Mouse (Mus musculus): ENCODE data around the gene Gm17349. TPM values are rescaled to one million over a fixed set of nuclear protein-coding genes. Genes with fewer than 3 reads are reported as not detected.
"Not testable (repeated sequence)": the region's sequence is repeated elsewhere in the genome, so short reads cannot be mapped to it uniquely, and the experiment has no call there.

Gene Gm17349
- polyA plus RNA-seq, 1 experiment from 2014 or later, result not detected

DNA sequence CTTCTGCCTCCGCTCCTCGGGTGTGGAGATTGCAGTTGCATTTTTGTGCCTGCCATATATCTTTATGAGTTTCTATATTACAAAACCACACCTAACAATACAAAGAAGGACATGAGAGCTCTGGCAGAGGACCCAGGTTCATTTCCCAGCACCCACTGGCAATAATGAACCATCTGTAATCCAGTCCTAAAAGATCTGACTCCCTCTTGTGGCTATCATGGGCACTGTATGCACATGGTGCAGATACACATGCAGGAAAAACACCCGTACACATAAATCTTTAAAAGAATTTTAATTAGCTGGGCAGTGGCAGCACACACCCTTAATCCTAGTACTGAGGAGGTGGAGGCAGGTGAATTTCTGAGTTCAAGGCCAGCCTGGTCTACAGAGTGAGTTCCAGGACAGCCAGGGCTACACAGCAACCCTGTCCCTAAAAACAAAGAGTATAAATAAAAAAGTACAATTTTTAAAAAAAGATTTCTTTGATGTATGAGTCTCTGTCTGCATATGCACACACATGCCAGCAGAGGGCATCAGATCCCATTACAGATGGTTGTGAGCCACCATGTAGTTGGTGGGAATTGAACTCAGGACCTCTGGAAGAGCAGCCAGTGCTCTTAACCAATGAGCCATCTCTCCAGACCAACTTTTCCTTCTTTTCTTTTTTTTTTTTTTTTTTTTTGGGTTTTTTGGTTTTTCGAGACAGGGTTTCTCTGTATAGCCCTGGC is 23.9 kb upstream of the Gm17349 start:
- H3K36me3 ChIP-seq (ENCODE audit: control insufficient read depth, insufficient read depth, low read length), result peaks cover 56% of the 10 kb centered on the region
- WGBS, result 93% methylated on average over 3 of the region's 4 CpGs

DNA sequence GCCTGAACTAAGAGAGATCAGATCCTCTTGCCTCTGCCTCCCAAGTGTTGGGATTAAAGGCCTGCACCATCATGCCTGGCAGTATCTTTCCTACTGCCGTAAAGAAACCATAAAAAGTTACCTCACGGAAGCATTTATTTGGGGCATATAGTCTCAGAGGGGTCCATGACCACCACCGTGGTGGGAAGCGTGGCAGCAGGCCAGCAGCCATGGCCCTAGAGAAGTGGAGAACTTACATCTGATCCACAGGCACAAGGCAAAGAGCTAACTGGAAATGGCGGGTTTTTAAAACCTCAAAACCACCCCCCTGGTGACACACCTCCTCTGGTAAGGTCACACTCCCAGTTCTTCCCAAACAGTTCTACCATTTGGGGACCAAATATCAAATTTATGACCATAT is 22.9 kb upstream of the Gm17349 start:
- ATAC-seq (ENCODE audit: low read depth) (no peak), DNase-seq (ENCODE audit: low spot score) (no peak)
- Histone ChIP-seq H3K27ac (replicated peaks; ENCODE audit: low read depth, low read length) (no peak overlapping the region), H3K9me3 (ENCODE audit: control insufficient read depth, low read length) (0 out of 2 replicates have a peak, but pooled peaks cover 6% of the 10 kb centered on the region), H3K9ac (ENCODE audit: low read depth, low read length) (no peak overlapping the region), H3K36me3 (ENCODE audit: control insufficient read depth, insufficient read depth, low read length) (peaks cover 48% of the 10 kb centered on the region), H3K4me1 (ENCODE audit: control insufficient read depth, insufficient read depth, low read length) (peaks cover 11% of the 10 kb centered on the region), H3K4me2 (ENCODE audit: low read depth, low read length) (no peak overlapping the region), H3K4me3 (ENCODE audit: low read depth, low read length) (no peak overlapping the region), H3K27me3 (replicated peaks; ENCODE audit: control insufficient read depth, insufficient read depth, low read length) (no peaks in the 10 kb centered on the region)
- WGBS, result 95% methylated on average over 5 of the region's 5 CpGs

More for the DNA sequence above, 23.9 kb upstream of the Gm17349 start:
- Histone ChIP-seq H3K4me1 (ENCODE audit: control insufficient read depth, insufficient read depth, low read length) (peaks cover 4% of the 10 kb centered on the region), H3K9ac (ENCODE audit: low read depth, low read length) (no peak overlapping the region), H3K4me3 (ENCODE audit: low read depth, low read length) (no peak overlapping the region), H3K27me3 (replicated peaks; ENCODE audit: control insufficient read depth, insufficient read depth, low read length) (no peaks in the 10 kb centered on the region), H3K4me2 (ENCODE audit: low read depth, low read length) (no peak overlapping the region), H3K27ac (replicated peaks; ENCODE audit: low read depth, low read length) (no peak overlapping the region), H3K9me3 (ENCODE audit: control insufficient read depth, low read length) (0 out of 2 replicates have a peak, but pooled peaks cover 6% of the 10 kb centered on the region)
- no peak for ATAC-seq (ENCODE audit: low read depth)
- no peak for DNase-seq (ENCODE audit: low spot score)

DNA sequence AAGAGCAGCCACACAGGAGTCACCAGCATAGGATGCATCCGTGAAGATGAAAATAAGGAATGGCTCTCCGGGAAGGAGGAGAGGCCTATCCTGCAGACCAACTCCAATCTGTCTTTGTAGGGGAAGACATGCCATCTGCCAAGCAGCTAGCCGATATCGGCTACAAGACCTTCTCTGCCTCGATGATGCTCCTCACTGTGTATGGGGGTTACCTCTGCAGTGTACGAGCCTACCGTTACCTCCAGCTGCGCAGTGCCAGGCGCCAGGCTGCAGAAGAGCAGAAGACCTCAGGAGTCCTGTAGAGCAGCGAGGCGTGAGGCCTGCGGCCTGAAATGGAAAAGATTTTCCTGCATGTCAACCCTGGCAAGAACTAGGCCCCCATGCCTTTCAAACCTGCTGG is 22.2 kb upstream of the Gm17349 start:
- Histone ChIP-seq H3K9ac (ENCODE audit: low read depth, low read length) (no peak overlapping the region), H3K4me2 (ENCODE audit: low read depth, low read length) (no peak overlapping the region), H3K4me1 (ENCODE audit: control insufficient read depth, insufficient read depth, low read length) (peaks cover 12% of the 10 kb centered on the region), H3K4me3 (ENCODE audit: low read depth, low read length) (no peak overlapping the region), H3K36me3 (ENCODE audit: control insufficient read depth, insufficient read depth, low read length) (peaks cover 41% of the 10 kb centered on the region), H3K27me3 (replicated peaks; ENCODE audit: control insufficient read depth, insufficient read depth, low read length) (no peaks in the 10 kb centered on the region), H3K27ac (replicated peaks; ENCODE audit: low read depth, low read length) (no peak overlapping the region), H3K9me3 (ENCODE audit: control insufficient read depth, low read length) (0 out of 2 replicates have a peak, but pooled peaks cover 6% of the 10 kb centered on the region)
- ATAC-seq (ENCODE audit: low read depth), result no peak
- DNase-seq (ENCODE audit: low spot score), result no peak
- 96% methylated on average over 12 of the region's 12 CpGs for WGBS

DNA sequence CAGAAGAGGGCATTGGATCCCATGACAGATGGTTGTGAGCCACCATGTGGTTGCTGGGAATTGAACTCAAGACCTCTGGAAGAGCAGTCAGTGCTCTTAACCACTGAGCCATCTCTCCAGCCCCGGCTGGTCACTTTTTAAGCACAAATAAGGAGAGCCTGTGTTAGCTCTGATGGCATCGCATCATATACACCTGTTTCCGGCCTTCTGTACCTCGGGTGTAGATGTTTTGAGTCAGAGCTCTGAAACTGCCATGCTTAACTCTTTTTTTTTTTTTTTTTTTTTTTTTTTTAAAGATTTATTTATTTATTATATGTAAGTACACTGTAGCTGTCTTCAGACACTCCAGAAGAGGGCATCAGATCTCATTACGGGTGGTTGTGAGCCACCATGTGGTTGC is 21.7 kb upstream of the Gm17349 start:
- H3K9me3 ChIP-seq (ENCODE audit: control insufficient read depth, low read length); H3K27ac ChIP-seq (replicated peaks; ENCODE audit: low read depth, low read length); DNase-seq (ENCODE audit: low spot score); H3K4me2 ChIP-seq (ENCODE audit: low read depth, low read length); H3K9ac ChIP-seq (ENCODE audit: low read depth, low read length); H3K27me3 ChIP-seq (replicated peaks; ENCODE audit: control insufficient read depth, insufficient read depth, low read length); H3K4me3 ChIP-seq (ENCODE audit: low read depth, low read length); ATAC-seq (ENCODE audit: low read depth): not testable (repeated sequence)
- H3K36me3 ChIP-seq (ENCODE audit: control insufficient read depth, insufficient read depth, low read length), result peaks cover 37% of the 10 kb centered on the region
- peaks cover 12% of the 10 kb centered on the region for H3K4me1 ChIP-seq (ENCODE audit: control insufficient read depth, insufficient read depth, low read length)
- 93% methylated on average over 4 of the region's 5 CpGs for WGBS

DNA sequence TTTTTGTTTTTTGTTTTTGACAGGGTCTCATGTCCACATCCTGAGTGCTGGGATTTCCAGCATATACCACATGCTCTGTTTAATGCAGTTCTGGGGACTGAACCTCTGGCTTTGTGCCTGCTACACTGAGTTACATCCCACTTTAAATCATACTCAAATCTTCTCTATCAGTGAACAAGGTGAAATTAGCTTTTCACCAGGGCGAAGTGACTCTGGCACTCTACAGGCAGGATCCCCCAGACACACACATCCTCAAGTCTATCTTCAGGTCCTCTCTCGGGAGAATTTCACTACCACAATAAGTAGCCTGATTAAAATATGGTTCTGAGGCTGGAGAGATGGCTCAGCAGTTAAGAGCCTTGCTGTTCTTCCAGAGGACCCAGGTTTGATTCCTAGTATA is 21.3 kb upstream of the Gm17349 start:
- Histone ChIP-seq H3K4me1 (ENCODE audit: control insufficient read depth, insufficient read depth, low read length) (peaks cover 12% of the 10 kb centered on the region), H3K36me3 (ENCODE audit: control insufficient read depth, insufficient read depth, low read length) (peaks cover 32% of the 10 kb centered on the region), H3K27me3 (replicated peaks; ENCODE audit: control insufficient read depth, insufficient read depth, low read length) (no peaks in the 10 kb centered on the region), H3K4me2 (ENCODE audit: low read depth, low read length) (peak overlapping the region; percentile 74), H3K27ac (replicated peaks; ENCODE audit: low read depth, low read length) (no peak overlapping the region), H3K4me3 (ENCODE audit: low read depth, low read length) (peak overlapping the region; percentile 98), H3K9me3 (ENCODE audit: control insufficient read depth, low read length) (0 out of 2 replicates have a peak, but pooled peaks cover 6% of the 10 kb centered on the region), H3K9ac (ENCODE audit: low read depth, low read length) (peak overlapping the region; percentile 95)
- 80% methylated on average over 2 of the region's 2 CpGs for WGBS
- ATAC-seq (ENCODE audit: low read depth), result no peak
- no peak for DNase-seq (ENCODE audit: low spot score)

DNA sequence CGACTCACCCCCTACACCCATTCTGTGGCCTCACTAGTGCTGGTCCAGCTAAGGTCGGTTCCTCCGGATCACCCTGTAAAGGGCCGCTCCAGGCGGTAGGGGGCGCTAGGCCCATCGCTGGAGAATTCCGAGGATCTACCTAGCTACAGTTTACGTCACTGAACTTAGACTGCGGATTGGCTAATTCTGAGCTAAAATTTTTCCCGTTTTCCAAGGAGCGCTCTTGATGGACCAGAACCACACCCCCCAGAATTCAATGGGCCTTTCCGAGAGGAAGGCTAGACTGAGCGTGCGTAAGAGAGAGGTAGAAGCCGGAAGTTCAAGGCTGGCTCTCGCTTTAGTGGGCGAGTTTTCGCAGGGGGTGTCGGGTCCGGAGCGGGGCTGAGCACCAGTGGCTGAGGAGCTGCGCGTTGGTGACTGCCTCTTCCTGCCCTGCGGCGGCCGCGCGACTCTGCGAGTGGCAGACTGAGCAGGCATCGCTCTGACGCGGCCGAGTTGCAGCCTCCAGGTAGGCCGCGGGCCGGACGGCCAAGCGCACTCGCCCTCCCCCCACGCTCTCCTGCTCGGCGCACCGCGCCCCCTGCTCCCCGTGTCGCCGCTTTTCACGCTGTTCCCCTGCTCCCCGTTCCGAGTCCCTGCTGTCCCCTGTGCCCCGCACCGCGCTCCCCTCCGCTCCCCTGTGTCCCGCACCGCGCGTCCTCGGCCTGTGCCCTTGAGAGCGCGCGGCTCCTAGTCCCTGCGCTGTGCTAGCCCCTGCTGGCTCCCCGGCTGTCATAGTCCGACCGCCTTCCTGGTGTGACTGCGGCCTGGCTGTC is 20.3 kb upstream of the Gm17349 start, which contains the start of gene Cox14:
Cox14 (plus strand) TSS at position 278 of the 815 bp plus-strand sequence.
- Histone ChIP-seq H3K9ac (ENCODE audit: low read depth, low read length) (peak within 1 kb of the TSS; percentile 95), H3K9me3 (ENCODE audit: control insufficient read depth, low read length) (0 out of 2 replicates have a peak, but pooled peaks cover 6% of the 10 kb centered on the region), H3K4me2 (ENCODE audit: low read depth, low read length) (peak within 1 kb of the TSS; percentile 74), H3K4me1 (ENCODE audit: control insufficient read depth, insufficient read depth, low read length) (peaks cover 12% of the 10 kb centered on the region), H3K27me3 (replicated peaks; ENCODE audit: control insufficient read depth, insufficient read depth, low read length) (no peaks in the 10 kb centered on the region), H3K27ac (replicated peaks; ENCODE audit: low read depth, low read length) (peak within 1 kb of the TSS; percentile 86), H3K36me3 (ENCODE audit: control insufficient read depth, insufficient read depth, low read length) (peaks cover 28% of the 10 kb centered on the region), H3K4me3 (ENCODE audit: low read depth, low read length) (peak within 1 kb of the TSS; percentile 98)
- peak; percentile 96 for ATAC-seq (ENCODE audit: low read depth)
- 1% methylated on average over 47 of the region's 68 CpGs for WGBS
- DNase-seq (ENCODE audit: low spot score), result peak; percentile 100

DNA sequence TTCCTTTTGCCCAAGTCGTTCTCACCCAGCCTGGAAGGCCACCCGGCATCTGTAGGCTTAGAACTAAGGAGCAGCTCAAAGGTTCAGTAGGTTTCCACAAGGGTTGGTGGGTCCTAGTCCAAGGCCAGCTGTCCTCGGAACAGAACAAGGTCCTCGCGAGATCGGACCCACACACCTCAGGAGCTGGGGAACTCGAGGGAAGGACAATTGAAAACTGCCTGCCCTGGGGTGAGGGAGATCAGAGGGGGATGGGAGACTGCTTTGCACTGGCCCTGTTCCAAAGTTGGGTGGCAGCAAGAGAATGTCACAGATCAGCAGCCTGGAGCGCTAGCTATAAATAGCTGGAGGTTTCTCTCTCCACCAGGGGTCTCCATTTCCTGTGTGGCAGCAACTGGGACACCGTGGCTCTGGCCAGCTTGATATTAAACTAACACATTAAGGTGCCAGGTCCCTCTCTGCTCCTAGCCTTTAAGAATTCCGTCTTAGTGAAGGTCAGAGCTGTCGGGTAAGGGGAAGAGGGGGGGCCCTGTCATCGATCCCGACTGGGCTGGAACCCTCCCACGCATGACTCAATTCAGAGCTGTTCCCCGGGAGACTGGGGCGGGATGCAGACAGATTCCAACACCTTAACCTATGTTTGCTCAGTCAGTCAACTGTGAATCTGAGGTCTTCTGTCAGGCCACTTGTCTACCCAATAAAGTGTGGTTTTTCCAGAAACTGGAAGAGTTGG is 19.2 kb upstream of the Gm17349 start:
- H3K4me2 ChIP-seq (ENCODE audit: low read depth, low read length), result peak overlapping the region; percentile 63
- WGBS, result 7% methylated on average over 16 of the region's 16 CpGs
- H3K9ac ChIP-seq (ENCODE audit: low read depth, low read length), result peak overlapping the region; percentile 51; the same call in 1 of the 2 replicates
- ATAC-seq (ENCODE audit: low read depth) (0 out of 2 replicates have a peak, but pooled peaks have one; percentile 14), DNase-seq (ENCODE audit: low spot score) (peak; percentile 89)
- peak overlapping the region; percentile 98 for H3K4me3 ChIP-seq (ENCODE audit: low read depth, low read length)
- H3K27me3 ChIP-seq (replicated peaks; ENCODE audit: control insufficient read depth, insufficient read depth, low read length), result no peaks in the 10 kb centered on the region
- peak overlapping the region; percentile 28 for H3K27ac ChIP-seq (replicated peaks; ENCODE audit: low read depth, low read length)
- peaks cover 12% of the 10 kb centered on the region for H3K4me1 ChIP-seq (ENCODE audit: control insufficient read depth, insufficient read depth, low read length)
- H3K9me3 ChIP-seq (ENCODE audit: control insufficient read depth, low read length), result 0 out of 2 replicates have a peak, but pooled peaks cover 6% of the 10 kb centered on the region
- peaks cover 25% of the 10 kb centered on the region for H3K36me3 ChIP-seq (ENCODE audit: control insufficient read depth, insufficient read depth, low read length)
